Mouse (Mus musculus): Measurements from ENCODE around the gene Olfr1506.
"Not testable (repeated sequence)": the region's sequence is repeated elsewhere in the genome, so short reads cannot be mapped to it uniquely, and the experiment has no call there.

Gene Olfr1506

DNA sequence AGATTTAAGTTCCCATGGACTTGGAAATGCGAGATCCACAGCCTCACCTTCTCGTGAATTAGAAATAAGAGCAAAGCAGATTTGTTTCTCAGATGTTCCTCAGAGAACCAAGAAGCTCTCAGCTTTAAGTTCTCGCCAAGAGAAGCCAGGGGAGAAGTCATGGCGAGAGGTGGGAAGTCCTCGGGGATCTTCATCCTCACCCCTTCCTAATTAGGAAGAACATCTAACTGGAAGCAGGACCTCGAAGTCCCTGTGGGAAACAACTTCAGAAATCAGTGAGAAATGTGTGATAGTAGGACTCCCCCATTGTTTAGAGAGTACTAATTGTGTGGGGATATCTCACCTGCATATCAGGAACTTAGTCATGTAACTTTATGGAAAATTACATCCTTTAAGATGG is at the start of gene Olfr1506:
TSS of gene Olfr1506 (minus strand) at position 101 of the 400 bp plus-strand sequence.
- DNase-seq = not testable (repeated sequence)

- DNase-seq = no peak
These were observed 46.6 kb upstream of the Olfr1506 start, which contains the start of gene Olfr1271 for GRCm38 (mm10) chr2:90270932-90271331. TSS of gene Olfr1271 (minus strand) at chr2:90271032.

GRCm38 (mm10) chr2:90257492-90257891 is 33.2 kb upstream of the Olfr1506 start, which contains the start of gene Olfr142:
TSS of gene Olfr142 (minus strand) at chr2:90257592.
- DNase-seq = no peak

- not testable (repeated sequence) for DNase-seq
These were observed 24.7 kb downstream of the Olfr1506 start for GRCm38 (mm10) chr2:90199606-90200005.

DNA sequence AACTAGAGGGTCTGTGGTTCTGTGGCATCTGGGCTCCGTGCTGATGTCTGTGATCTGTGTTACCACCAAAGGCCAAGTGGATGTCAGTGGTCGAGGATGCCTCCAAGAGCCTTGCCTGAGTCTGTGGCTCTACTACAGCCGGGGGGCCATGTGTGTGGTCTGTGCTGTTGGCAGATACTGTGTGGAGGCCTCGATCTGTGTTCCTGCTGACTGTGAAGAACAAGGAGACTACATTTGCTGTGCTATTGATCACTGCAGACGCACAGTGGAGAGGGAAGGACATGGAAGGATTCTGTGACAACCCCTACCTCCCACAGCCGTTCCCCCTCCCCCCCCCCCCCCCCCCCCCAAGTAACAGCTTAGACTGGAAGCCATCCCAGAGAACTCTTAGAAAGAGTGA is 29.0 kb downstream of the Olfr1506 start:
- not testable (repeated sequence) for DNase-seq

GRCm38 (mm10) chr2:90194750-90195149 is 29.5 kb downstream of the Olfr1506 start:
- DNase-seq = not testable (repeated sequence)

- not testable (repeated sequence) for DNase-seq
These were observed 37.2 kb downstream of the Olfr1506 start for GRCm38 (mm10) chr2:90187082-90187481.

DNA sequence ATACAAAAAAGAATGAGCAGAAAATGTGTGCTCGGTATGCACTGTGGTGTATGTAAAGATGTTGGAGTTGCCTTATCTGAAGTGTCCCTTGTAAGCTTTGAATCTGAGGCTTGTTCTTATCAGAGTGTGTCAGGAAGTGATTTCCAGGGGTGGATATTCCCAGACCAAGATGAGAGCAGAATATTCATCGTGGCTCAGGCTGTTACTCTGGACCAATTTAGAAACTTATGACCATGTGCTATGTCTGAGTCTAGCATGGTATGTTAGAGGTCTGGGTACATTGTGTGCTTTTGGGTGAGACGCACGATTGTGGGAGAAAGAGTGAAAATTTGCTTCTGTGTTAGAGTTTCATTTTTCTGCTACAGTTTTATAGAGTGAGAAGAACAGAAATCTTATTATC is 38.2 kb downstream of the Olfr1506 start:
- not testable (repeated sequence) for DNase-seq

Data from B cell, adult 2 months (primary cell).